Mouse (Mus musculus) granulocyte monocyte progenitor cell, adult 5-6 weeks (primary cell): ENCODE results near the gene Loxl1. TPM values are rescaled to one million over a fixed set of nuclear protein-coding genes. Genes with fewer than 3 reads are reported as not detected.

ENCODE experiments used
- ATAC-seq: replicated peaks from 2 replicates; pipeline ENCODE4 v1.8.0; 2016; ENCODE audit warnings: mild to moderate bottlenecking, moderate TSS enrichment, inconsistent platforms; ENCODE audit not compliant: poor library complexity, severe bottlenecking
- total RNA-seq, 2 experiments: library from RNA; stranded (forward) in 1 of 2; stranded (reverse) in 1 of 2; fragments of 200-712, 200-1000 nt in 1 of 2; fragments of >200 nt in 1 of 2; fragmentation: Nextera tagmentation in 1 of 2; gene quantifications; 2 replicates each; pipeline ENCODE4 v1.2.3; 2014 to 2017

Gene Loxl1
- total RNA-seq (2014; fragmentation: Nextera tagmentation) (not detected in 2 replicates), total RNA-seq (2017) (not detected in 2 replicates)

DNA sequence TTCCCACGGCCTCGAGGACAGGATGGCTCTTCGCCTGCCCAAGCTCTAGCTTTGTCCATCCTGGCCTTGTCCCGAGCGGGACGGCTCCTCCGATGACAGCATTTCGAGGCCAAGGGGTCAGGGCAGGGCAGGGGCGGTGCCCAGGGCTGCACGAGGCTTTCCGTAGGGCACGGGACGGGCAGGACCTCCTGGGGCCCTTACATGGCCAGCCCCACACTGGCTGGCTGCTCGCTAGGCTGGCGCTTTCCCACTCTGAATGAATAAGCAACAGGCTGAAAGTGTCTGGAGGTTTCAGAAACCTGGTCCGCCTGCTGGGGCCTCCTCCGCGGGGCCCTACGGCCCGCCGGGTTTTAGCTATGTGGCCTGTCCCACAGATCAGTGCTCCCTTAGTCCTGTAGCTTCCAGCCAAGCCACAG, at the start of gene Loxl1:
TSS of gene Loxl1 (minus strand) at position 243 of the 416 bp plus-strand sequence.
- ATAC-seq: no peak

DNA sequence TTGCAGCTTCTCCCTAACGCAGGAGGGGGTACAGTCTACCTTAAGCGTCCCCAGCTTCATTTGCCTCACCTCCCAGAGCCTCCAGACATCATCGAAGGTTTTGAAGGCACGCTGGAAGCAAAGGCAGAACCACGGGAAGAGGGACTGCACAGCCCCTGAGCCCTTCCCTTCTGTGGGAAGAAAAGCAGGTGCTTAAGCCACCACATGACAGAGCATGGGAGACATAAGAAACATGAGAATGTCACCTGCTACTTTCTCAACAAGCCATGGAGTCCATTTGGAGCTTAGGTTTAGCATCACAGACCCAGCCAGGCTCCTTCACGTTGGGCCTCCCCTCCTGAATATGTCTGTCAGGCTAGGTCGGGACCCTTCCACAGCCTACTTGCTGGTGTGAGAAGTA, 49.0 kb upstream of the Loxl1 start:
- ATAC-seq: no peak

DNA sequence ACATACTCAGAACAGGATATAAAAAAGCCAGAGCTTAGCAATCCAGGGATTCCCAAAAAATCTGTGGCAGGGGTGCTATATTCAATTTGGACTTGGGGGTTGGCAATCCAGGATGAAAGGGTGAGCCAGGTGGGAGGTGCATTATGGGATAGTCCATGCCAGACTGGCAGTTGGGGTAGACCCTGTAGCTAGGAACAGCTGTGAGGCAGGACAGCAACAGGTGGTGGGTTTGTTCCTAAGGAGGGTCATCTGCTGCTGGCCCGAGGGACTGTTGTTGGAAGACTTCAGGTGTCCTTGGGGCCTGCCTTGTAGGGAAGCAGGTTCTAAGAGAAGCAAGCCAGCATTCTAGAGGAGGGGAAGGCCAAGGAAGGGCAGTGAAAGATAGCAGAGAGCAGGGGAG, 48.4 kb upstream of the Loxl1 start:
- ATAC-seq: no peak

DNA sequence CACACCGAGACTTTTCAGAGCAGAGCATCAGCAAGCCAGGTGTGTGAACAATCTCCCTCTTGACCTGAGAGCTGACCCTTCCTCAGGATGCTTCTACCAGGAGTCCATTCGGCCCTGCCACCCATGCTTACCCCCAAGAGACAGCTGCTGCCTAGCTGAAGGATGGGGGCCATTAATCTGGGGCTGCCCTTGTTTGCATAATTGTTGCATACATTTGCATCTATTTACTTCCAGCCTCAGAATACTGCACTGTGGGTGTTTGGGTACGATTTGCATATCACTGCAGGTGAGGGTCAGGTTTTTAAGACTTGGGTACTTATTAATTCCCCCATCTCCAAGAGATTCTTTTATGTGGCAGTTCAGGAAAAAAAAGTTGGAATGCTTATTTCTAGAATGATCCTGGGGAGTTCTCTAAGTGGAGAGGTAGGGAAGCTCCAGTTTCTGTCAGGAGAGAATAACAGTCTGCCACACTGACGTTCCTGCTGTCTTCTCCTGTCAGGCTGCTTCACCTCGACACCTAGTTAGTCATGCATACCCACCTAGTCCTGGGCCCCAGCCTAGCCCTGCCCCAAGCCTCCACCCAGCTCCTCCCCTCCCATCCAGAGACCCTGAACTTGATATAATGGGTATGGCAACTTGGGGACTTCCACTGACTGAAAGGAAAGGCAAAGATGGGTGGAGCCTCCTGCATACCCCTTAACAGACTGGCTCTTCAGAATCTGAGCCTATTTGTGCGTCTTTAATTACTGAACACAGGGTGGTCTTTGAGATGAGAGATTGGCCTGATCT, 42.5 kb upstream of the Loxl1 start:
- ATAC-seq: no peak

DNA sequence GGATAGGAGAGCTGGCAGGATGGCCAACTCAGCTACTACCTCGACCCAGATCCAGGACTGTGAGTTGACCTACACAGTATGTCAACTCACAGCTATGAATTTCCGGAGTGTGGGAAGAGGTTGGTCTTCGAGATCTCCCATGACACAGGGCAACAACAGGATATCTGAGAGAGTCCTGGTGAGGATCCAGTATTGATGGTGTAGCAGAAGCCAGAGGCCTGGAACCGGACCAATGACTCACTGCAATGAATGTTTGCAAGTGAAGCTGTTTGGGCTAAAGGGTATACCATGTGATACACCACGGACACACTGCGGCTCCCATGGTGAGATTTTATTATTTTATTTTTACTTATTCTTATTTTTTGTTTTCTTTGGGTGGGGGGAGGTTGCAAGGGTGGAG, 41.7 kb upstream of the Loxl1 start:
- ATAC-seq: no peak

DNA sequence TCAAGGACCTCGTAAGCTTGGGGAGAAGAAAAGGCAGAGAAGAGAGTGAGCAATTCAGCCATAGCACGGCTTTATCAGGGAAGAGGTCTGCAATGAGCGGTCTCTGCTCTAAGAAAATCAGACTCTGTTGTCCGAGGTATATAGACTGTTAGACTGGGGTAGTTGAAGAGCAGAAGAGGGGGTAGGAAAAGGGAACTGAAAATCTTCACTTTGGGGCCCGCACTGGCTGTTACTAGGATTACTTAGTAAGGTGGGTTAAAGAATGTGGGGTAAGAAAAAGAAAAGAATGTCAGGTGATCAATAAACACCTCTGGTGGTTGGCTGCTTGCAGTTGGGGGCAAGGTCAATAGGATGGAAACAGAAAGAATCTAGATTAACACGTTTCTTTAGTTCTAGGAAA, 40.2 kb upstream of the Loxl1 start:
- no peak for ATAC-seq

DNA sequence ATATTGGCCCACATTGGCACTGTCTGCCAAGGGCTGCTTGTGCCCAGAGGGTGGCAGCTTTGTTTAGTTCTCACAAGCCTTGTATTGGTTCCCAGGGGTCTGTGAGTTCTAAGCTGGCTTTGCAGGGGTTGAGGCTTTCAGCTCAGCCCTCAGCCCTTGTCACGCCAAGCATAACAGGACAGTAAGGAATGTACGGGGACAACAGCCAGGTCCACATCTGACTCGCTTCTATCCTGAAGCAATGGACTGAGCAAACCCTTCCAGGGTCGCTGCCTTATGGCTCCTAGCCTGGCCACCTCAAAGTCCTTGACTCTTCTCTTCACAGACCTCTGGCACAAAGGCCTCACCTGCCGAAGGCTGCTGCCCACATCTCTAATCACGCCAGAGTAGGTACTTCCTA, 34.8 kb upstream of the Loxl1 start:
- no peak for ATAC-seq

DNA sequence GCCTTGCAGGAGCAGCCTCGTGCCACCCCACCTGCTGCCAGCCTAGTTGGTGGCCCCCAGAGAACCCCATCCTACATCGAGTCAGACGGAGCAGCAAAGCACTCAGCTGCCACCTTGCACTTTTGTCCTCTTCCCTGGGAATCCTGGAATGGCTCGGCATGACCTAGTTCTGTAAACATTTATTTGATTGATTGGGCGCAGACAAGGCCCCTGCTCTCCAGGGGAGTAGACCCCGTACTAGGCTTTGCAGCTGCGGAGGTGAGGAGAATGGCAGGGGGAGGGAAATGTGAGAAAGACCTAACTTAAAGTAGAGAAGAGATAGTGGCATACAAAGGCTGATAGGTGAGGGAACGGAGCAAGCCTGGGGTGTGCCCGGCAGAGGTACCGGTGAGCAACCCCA, 33.5 kb upstream of the Loxl1 start:
- ATAC-seq: no peak

DNA sequence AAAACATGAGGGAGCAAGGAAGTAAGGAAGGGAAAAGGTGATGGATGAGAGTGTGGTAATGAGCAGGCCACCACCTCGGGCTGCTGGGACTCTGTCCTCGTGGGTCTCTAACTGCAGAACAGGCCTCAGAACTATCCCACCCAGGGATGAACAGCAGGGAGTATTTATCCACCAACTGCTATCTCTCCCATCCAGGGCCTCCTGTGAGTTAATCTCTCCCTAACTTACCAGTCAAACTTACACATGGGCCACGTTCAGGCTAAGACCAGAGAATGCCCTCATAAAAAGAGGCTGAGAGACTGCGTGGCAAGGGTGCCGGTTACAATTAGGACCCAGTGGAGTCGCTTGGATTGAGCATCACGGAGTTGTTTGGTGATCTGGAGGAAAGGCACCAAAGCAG, 33.0 kb upstream of the Loxl1 start:
- ATAC-seq: no peak

DNA sequence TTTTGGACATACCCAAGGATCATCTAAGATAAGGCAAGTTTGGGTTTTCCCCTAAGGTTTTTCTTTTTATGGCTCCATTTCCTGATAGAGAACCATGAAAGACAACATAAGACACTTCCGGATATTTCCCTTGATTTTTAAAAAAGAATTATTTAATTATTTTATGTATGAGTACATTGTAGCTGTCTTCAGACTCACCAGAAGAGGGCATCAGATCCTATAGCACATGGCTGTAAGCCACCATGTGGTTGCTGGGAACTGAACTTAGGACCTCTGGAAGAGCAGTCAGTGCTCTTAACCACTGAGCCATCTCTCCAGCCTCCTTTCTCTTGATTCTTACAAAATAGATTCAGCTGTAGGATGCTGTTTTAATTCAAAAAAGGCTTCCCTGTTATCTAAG, 28.8 kb upstream of the Loxl1 start:
- no peak for ATAC-seq

DNA sequence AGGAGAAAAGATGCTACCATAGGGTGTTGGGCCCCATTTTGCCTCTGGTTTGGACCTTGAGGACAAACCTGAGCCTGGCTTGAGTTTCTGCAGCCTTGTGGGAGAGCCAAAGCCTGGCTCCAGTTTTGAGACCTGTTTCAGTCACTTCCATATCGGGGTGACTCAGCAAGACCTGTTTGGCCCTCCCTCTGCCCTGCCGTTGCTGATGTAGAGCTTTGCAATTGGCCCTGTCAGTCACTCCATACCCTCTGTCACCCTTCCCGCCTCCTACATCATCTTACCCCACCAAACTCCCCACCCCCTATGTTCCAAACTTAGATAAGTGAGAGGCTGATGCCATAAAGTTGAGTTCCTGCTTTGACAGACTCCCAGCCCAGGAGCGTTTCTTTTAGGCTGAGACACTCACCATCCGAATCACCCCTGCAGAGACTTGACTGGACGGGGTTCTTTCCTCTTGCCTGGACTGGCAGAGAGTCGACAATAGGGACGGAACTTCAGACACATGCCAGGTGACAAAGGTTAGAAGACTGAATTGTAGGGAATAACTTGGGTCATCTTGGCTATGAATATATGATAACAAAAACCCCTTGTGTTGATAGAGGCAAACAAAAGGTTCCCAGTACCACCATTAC, 23.8 kb upstream of the Loxl1 start:
- ATAC-seq: no peak

DNA sequence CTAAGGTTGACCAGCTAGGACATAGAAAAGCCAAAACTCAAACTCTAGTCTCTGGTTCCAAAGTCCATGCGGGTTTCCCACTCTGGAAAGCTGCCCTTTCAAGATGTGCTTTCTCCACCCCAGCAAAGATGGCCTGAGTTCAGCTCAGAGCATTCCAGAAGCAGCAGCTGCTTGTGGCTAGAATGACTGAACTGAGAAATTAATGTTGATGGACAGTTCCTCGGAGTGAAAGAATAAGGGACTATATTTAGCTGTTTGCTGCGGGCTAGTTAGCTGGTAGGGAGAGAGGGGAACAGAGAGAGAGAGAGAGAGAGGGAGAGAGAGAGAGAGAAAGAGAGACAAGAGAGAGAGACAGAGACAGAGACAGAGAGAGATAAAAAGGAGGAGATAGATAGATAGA, 18.3 kb upstream of the Loxl1 start:
- no peak for ATAC-seq

DNA sequence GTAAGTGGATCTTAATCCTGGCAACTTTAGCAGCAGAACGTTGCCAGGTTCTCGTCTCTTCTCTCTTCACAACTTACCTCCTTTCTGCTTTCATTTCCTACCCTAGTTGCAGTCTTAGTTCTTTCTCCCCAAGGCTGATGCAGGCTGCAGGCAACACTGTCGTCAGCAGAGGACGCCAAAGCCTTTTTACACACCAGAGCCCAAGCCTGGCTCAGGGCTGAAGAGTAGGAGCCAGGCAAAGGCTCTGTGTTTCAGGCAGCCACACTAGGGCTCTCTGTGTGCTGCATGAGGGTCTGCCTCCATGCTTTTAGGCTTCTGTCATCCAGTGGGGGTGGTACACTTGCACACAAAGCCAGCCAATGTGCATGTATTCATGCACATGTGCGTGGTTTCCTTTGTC, 17.3 kb upstream of the Loxl1 start:
- ATAC-seq: no peak

DNA sequence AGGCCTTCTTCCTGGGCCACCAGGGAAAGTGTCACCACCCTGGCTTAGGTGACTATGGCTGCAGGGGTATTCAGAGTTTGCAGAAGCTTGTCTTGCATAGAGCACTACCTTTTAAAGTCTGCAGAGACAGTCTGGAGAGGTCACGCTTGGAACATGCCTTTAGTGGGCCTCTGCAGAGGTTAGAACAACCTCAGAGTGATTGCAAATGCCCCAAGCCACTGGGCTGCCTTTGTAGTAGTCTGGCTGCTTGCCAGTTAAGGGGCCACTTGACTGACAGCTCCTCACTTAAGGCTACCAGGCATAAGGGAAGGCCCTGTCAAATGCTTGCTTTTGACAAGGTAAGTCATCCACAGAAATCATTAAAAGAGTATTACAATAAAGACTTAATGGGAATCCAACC, 14.4 kb upstream of the Loxl1 start:
- ATAC-seq: no peak

DNA sequence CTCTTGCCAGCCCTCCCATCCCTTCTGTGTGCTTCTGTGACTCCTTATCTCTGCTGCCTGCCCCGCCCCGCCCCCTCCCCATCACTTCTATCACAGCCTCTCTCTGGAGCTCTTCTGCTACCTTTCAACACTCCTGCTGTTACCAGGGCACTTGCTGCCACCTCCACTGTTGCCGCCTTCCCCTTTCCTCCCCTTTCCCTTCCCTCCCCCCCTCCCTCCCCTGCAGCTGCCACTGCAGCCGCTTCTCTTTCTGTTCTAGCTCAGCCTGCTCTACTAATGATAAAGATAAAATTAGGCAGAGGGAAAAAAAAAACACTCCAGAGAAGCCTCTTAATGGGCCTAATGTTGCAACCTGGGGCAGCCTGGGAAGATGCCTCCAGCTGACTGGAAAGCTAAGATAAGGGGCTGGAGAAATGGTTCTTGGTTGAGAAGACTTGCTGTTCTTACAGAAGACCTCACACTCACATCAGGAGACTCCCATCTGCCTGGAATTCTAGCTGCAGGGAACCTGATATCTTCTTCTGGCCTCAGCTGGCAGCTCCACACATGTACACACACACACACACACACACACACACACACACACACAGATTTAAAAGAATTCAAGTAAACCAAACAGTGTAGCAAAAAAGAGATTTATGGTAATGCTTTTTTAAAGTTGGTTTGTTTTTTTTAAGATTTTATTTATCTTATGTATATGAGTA, 13.6 kb upstream of the Loxl1 start:
- no peak for ATAC-seq

DNA sequence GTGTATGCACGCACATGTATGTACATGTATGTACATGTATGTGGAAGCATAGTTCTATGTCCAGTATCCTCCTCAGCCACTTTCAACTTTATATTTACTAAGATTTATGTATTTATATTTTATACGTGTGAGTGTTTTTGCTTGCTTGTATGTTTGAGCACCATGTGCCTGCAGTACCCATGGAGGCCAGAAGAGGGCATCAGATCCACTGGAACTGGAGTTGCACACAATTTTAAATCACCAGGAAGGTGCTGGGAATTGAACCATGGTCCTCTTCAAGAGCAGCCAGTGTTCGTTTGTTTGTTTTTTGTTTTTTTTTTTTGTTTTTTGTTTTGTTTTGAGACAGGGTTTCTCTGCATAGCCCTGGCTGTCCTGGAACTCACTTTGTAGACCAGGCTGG, 8.7 kb upstream of the Loxl1 start:
- no peak for ATAC-seq

DNA sequence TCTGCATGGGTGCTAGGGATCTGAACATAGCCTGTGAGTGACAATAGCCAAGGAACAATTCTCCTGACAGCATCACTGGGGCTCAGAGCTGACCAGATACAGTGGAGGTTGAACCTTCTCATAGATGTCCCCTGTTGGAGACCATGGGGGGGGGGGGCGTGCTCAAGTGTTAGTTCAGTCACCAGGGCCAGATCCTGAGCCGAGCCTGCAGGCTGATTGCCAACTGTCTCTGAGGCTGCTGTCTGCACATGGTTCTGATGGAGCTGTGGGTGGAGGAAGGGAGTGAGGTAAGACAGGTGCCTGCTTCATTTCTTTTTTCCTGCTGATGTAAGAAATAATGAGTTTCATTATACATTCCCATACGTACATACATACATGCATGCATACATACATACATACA, 5.3 kb upstream of the Loxl1 start:
- no peak for ATAC-seq

DNA sequence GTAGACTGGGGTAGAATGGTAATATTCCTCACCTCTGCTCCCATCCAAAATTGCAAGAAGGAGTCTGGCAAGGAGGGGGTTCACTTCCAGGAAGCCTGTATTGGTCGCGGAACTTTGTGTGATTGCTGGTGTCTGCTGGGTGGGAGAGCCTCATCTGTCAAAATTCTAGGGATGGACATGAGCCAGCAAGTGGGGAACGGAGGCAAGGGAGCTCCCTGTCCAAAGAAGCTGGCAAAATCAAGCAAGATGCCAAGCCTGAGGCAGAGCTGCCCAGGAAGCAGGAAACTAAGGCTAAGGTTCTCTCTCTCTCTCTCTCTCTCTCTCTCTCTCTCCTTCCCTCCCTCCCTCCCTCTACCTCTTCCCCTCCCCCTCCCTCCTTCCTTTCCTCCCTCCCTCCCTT, 4.4 kb upstream of the Loxl1 start:
- ATAC-seq: no peak

DNA sequence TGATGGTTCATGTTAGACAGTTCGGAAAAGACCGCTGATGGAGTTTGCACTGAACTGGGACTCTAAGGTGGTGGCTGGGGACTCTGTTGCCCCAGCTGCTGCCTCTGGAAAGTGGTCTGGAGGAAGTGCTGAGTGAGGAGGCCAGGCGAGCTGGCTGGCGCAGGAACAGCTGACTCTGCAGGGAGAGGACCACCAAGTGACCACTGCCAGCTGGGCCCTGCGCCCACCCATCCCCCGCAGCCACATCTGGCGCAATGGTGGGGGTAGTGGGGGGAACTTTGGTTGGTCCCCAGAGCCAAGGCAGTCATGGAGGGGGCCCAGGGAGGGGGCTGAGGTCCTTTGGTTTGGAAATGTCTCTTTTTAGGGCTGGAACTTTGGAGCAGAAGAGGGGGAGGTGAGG, 3.8 kb upstream of the Loxl1 start:
- no peak for ATAC-seq

DNA sequence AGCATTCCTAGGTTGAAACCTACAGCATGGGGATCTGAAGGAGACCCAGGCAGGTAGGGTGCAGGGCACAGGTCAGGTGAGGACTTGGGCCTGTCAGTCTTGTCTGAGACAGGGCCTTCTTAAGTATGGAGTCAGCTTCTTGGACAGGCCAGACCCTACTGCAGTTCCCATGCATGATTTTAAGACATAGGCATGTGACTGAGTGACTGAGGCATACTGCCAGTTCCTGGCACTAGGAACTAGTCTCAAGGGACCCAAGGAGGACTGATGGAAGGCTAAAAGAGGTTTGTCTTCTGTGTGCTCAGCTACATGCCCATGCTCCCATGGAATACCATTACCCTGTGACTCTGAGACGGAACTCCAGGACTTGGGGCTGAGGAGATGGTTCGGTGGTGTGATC, 2.9 kb upstream of the Loxl1 start:
- no peak for ATAC-seq

DNA sequence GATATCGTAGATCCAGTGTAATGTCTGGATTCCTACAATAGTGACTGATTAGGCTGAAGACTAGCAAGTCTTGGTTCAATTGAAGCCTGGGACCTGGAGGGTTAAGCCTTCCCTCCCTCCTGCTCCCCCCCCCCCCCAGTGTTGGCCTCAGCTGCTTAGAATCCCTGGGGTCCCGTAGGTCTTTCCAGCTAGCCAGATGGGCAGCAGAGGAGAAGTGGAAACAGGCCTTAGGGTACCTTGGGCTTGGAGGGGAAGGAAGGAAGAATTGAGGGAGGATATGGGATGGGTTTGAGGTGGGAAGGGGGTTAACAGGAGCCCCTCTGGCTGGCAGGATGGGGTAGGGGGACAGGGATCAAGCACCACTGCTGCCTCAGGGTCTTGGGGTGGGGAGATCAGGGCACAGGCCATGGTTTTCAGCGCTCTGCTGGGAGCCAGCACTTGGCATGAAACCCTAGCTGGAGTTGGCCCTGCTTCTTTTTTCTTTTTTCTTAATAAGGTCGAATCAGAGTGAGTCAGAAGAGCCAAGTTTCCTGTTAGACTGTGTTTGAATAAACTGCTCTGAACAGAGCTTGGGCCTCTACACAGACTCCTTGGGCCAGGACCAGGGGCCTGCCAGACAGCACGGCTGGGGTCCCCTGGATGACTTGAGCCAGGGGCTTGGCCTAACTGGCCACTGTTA, 1.8 kb upstream of the Loxl1 start:
- ATAC-seq: no peak
